Comparison of ENCODE assay signal across 8 mouse cellular contexts in the genomic region with DNA sequence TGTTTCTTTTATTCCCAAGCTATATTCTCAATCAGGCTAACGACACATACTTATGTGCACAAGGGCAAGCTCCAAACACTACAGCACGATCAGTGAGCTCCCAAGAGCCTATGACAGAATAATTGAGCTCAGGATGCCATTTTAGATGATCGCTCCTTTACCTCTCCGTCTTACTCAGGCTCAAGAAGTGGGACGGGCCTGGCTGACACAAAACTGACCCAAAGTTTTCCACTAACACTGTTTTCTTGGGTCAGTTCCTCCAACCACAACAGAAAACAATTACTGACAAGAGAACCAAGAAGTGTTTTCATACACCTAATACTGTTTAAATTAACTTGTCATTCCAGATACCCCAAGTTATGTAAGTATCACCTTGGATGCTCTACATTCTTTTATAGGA. TPM values are rescaled to one million over a fixed set of nuclear protein-coding genes. Genes with fewer than 3 reads are reported as not detected.
DNase-seq lines count a peak whose midpoint lies in the region; ATAC-seq and TF ChIP-seq lines count a peak whose summit lies in the region.

No protein-coding gene starts in this region.

- no peak for TF ChIP-seq CTCF in hindbrain, postnatal 0 days (IDR thresholded peaks at IDR 0.05; ENCODE audit: low read depth)

- peaks cover 61% of the 10 kb centered on the region for H3K4me1 ChIP-seq in erythroblast, embryonic 14.5 days (ENCODE audit: control insufficient read depth)
- H3K4me1 ChIP-seq in liver, embryonic 11.5 days (replicated peaks; ENCODE audit: control insufficient read depth, insufficient read depth, low read length), result peaks cover 21% of the 10 kb centered on the region
- H3K4me1 ChIP-seq in hindbrain, postnatal 0 days (ENCODE audit: insufficient read depth, low read length), result peaks cover 9% of the 10 kb centered on the region; the same call in 1 of the 2 replicates

- TF ChIP-seq POLR2A in myocyte (IDR thresholded peaks at IDR 0.05; ENCODE audit: insufficient read length, low read depth), result no peak

- no peak for ATAC-seq in erythroblast, adult 5-6 weeks (replicated peaks; ENCODE audit: low FRiP score, poor library complexity, severe bottlenecking)
- no peak for ATAC-seq in liver, embryonic 11.5 days (replicated peaks; ENCODE audit: low FRiP score)
- ATAC-seq in hindbrain, postnatal 0 days, result no peak

- peak overlapping the region; percentile 30; the same call in 1 of the 2 replicates for H3K9ac ChIP-seq in liver, embryonic 11.5 days (ENCODE audit: low read depth, low read length)
- H3K9ac ChIP-seq in hindbrain, postnatal 0 days (replicated peaks; ENCODE audit: low read length), result no peak overlapping the region

- H3ac ChIP-seq in myocyte (ENCODE audit: control insufficient read depth, insufficient read length), result no peak overlapping the region

- peak overlapping the region; percentile 76 for H3K4me2 ChIP-seq in liver, embryonic 11.5 days
- H3K4me2 ChIP-seq in hindbrain, postnatal 0 days (ENCODE audit: low read depth, low read length), result peak overlapping the region; percentile 89
- H3K4me2 ChIP-seq in myocyte (ENCODE audit: low read depth), result peak overlapping the region; percentile 70

- peaks cover 45% of the 10 kb centered on the region for H3K36me3 ChIP-seq in erythroblast, embryonic 14.5 days (ENCODE audit: control insufficient read depth)
- no peaks in the 10 kb centered on the region for H3K36me3 ChIP-seq in liver, embryonic 11.5 days (ENCODE audit: control insufficient read depth, insufficient read depth, low read length)
- H3K36me3 ChIP-seq in hindbrain, postnatal 0 days (ENCODE audit: insufficient read depth, low read length), result no peaks in the 10 kb centered on the region
- no peaks in the 10 kb centered on the region for H3K36me3 ChIP-seq in myocyte (ENCODE audit: control insufficient read depth, insufficient read depth)

- no peaks in the 10 kb centered on the region for H3K27me3 ChIP-seq in erythroblast, embryonic 14.5 days (ENCODE audit: control insufficient read depth)
- H3K27me3 ChIP-seq in liver, embryonic 11.5 days (replicated peaks; ENCODE audit: control insufficient read depth, insufficient read depth, low read length), result no peaks in the 10 kb centered on the region
- no peaks in the 10 kb centered on the region for H3K27me3 ChIP-seq in hindbrain, postnatal 0 days (ENCODE audit: insufficient read depth, low read length)
- no peaks in the 10 kb centered on the region for H3K27me3 ChIP-seq in myocyte (ENCODE audit: control insufficient read depth, insufficient read depth, insufficient read length)

- no peak overlapping the region for H3K27ac ChIP-seq in liver, embryonic 11.5 days (ENCODE audit: low read depth, low read length)
- H3K27ac ChIP-seq in hindbrain, postnatal 0 days, result no peak overlapping the region

- no peak for DNase-seq in liver, embryonic 11.5 days (ENCODE audit: low spot score)
- no peak for DNase-seq in liver
- DNase-seq in hindbrain, postnatal 0 days (ENCODE audit: low spot score), result no peak
- DNase-seq in layer of hippocampus, adult 9-11 months, result no peak
- no peak for DNase-seq in testis, postnatal 14 days (ENCODE audit: low spot score)

- H3K9me3 ChIP-seq in erythroblast, embryonic 14.5 days (ENCODE audit: control insufficient read depth, low read length), result no peaks in the 10 kb centered on the region
- no peaks in the 10 kb centered on the region for H3K9me3 ChIP-seq in liver, embryonic 11.5 days (ENCODE audit: control insufficient read depth, low read length)
- no peaks in the 10 kb centered on the region for H3K9me3 ChIP-seq in hindbrain, postnatal 0 days (ENCODE audit: low read length)

- H3K4me3 ChIP-seq in erythroblast, embryonic 14.5 days (replicated peaks), result peak overlapping the region; percentile 93
- H3K4me3 ChIP-seq in liver, embryonic 11.5 days (ENCODE audit: low read depth, low read length), result peak overlapping the region; percentile 88
- no peak overlapping the region for H3K4me3 ChIP-seq in hindbrain, postnatal 0 days (ENCODE audit: low read length)
- peak overlapping the region; percentile 56 for H3K4me3 ChIP-seq in myocyte

- H3K79me2 ChIP-seq in myocyte (ENCODE audit: control insufficient read depth, insufficient read depth), result peaks cover 71% of the 10 kb centered on the region

- WGBS in liver, embryonic 11.5 days, result 86% methylated on average over 5 of the region's 5 CpGs
- 84% methylated on average over 5 of the region's 5 CpGs for WGBS in hindbrain, postnatal 0 days

TF ChIP-seq in myocyte, 11 proteins besides CTCF, POLR2A, EP300 and RAD21:
- no peak for TF ChIP-seq MYOG (IDR thresholded peaks at IDR 0.05; ENCODE audit: control insufficient read depth in 1 of 3, insufficient read depth in 1 of 3, insufficient read length in 2 of 3, low read depth in 2 of 3)
- TF ChIP-seq POLR2AphosphoS2 (IDR thresholded peaks at IDR 0.05; ENCODE audit: insufficient read length, low read depth), result no peak
TF ChIP-seq in myocyte: peak in this region for 0.

RNA-seq across cellular contexts. Expression of gene Kbtbd2, which starts 2.8 kb away (rescaled TPM):
- 0.36 and 0.48 TPM in 2 replicates for polyA plus RNA-seq in erythroblast, embryonic 14.5 days (2012)
- 42.7 and 44.9 TPM in 2 replicates for total RNA-seq in erythroblast, adult 5-6 weeks (2015; ENCODE audit: low replicate concordance)
- 172 and 196 TPM in 2 replicates for total RNA-seq in erythroblast, adult 5-6 weeks (2017; ENCODE audit: low replicate concordance)
- 24.4 and 27.9 TPM in 2 replicates for polyA plus RNA-seq in liver, embryonic 11.5 days (2014; fragmentation: Nextera tagmentation; extraction: Ambion mirVana)
- 36.0 and 46.2 TPM in 2 replicates for total RNA-seq in hindbrain, postnatal 0 days (2014; rRNA removed)
- 18.2 and 19.7 TPM in 2 replicates for polyA plus RNA-seq in hindbrain, postnatal 0 days (2015; fragmentation: Nextera tagmentation; extraction: Ambion mirVana)
- polyA plus RNA-seq in myocyte (2012; fragmentation: generic; extraction: Trizol), result 11.6 TPM

RNA-seq across cellular contexts. Expression of gene Fkbp9, which starts 37.0 kb away (rescaled TPM):
- polyA plus RNA-seq in erythroblast, embryonic 14.5 days (2012), result 0.04 and 0.05 TPM in 2 replicates
- 1.3 TPM in 1 of 2 replicates, not detected in the other for total RNA-seq in erythroblast, adult 5-6 weeks (2015; ENCODE audit: low replicate concordance)
- total RNA-seq in erythroblast, adult 5-6 weeks (2017; ENCODE audit: low replicate concordance), result 1.3 and 2.5 TPM in 2 replicates
- polyA plus RNA-seq in liver, embryonic 11.5 days (2014; fragmentation: Nextera tagmentation; extraction: Ambion mirVana), result 56.8 and 57.5 TPM in 2 replicates
- 47.4 and 54.8 TPM in 2 replicates for total RNA-seq in hindbrain, postnatal 0 days (2014; rRNA removed)
- polyA plus RNA-seq in hindbrain, postnatal 0 days (2015; fragmentation: Nextera tagmentation; extraction: Ambion mirVana), result 44.7 and 45.9 TPM in 2 replicates
- polyA plus RNA-seq in myocyte (2012; fragmentation: generic; extraction: Trizol), result 91.6 TPM

Comparison
In these comparisons a context has a peak if more than half of its experiments do, and no peak if none do; other contexts are left out.
1. RNA of gene Fkbp9, which starts 37.0 kb away (polyA plus RNA-seq): 91.6 TPM in myocyte (single experiment), 56.8 to 57.5 TPM in liver, embryonic 11.5 days and 44.7 to 45.9 TPM in hindbrain, postnatal 0 days; 0.04 to 0.05 TPM in erythroblast, embryonic 14.5 days; every median in the first group is over 10 times any median in the second.
2. Peak in every context shown above with its lines, with median percentiles within 50 percentile points of each other: H3K4me2 ChIP-seq.